Mouse (Mus musculus): ENCODE measurements around the gene Sst. TPM values are rescaled to one million over a fixed set of nuclear protein-coding genes. Genes with fewer than 3 reads are reported as not detected.
"Not testable (repeated sequence)": the region's sequence is repeated elsewhere in the genome, so short reads cannot be mapped to it uniquely, and the experiment has no call there.

Sst gene
- polyA plus RNA-seq, 1 experiment from 2014 or later: 0.85 TPM

GRCm38 (mm10) chr16:23919418-23919817 lies 28.7 kb upstream of the Sst start:
- no peak overlapping the region for H3K4me2 ChIP-seq (replicated peaks; ENCODE audit: low read depth, low read length)
- WGBS: 77% methylated on average over 2 of the region's 2 CpGs
- H3K27ac ChIP-seq (ENCODE audit: low read length): no peak overlapping the region
- no peak overlapping the region for H3K4me3 ChIP-seq (ENCODE audit: low read depth, low read length)
- H3K9ac ChIP-seq (replicated peaks; ENCODE audit: low read depth, low read length): no peak overlapping the region
- H3K27me3 ChIP-seq (ENCODE audit: control insufficient read depth, insufficient read depth, low read length): no peaks in the 10 kb centered on the region
- H3K9me3 ChIP-seq (ENCODE audit: control insufficient read depth, low read depth, low read length): no peaks in the 10 kb centered on the region
- H3K4me1 ChIP-seq (ENCODE audit: control insufficient read depth, insufficient read depth, low read length): no peaks in the 10 kb centered on the region
- no peaks in the 10 kb centered on the region for H3K36me3 ChIP-seq (ENCODE audit: control insufficient read depth, insufficient read depth, low read length)
- no peak for ATAC-seq (ENCODE audit: insufficient number of reproducible peaks, insufficient read depth, low FRiP score, low read depth)

- Histone ChIP-seq H3K4me3 (ENCODE audit: low read depth, low read length) (no peak overlapping the region), H3K4me1 (ENCODE audit: control insufficient read depth, insufficient read depth, low read length) (no peaks in the 10 kb centered on the region), H3K9me3 (ENCODE audit: control insufficient read depth, low read depth, low read length) (peaks cover 3% of the 10 kb centered on the region; the same call in 1 of the 2 replicates), H3K27ac (ENCODE audit: low read length) (no peak overlapping the region), H3K36me3 (ENCODE audit: control insufficient read depth, insufficient read depth, low read length) (no peaks in the 10 kb centered on the region), H3K4me2 (replicated peaks; ENCODE audit: low read depth, low read length) (no peak overlapping the region), H3K9ac (replicated peaks; ENCODE audit: low read depth, low read length) (no peak overlapping the region), H3K27me3 (ENCODE audit: control insufficient read depth, insufficient read depth, low read length) (no peaks in the 10 kb centered on the region)
- ATAC-seq (ENCODE audit: insufficient number of reproducible peaks, insufficient read depth, low FRiP score, low read depth): no peak
- WGBS: 22% methylated on average over 3 of the region's 3 CpGs
Measured at GRCm38 (mm10) chr16:23913401-23913800, 22.6 kb upstream of the Sst start.

GRCm38 (mm10) chr16:23912741-23913140 lies 22.0 kb upstream of the Sst start:
- 55% methylated on average over 13 of the region's 13 CpGs for WGBS
- Histone ChIP-seq H3K27ac (ENCODE audit: low read length) (no peak overlapping the region), H3K4me3 (ENCODE audit: low read depth, low read length) (no peak overlapping the region), H3K9me3 (ENCODE audit: control insufficient read depth, low read depth, low read length) (peaks cover 3% of the 10 kb centered on the region; the same call in 1 of the 2 replicates), H3K36me3 (ENCODE audit: control insufficient read depth, insufficient read depth, low read length) (no peaks in the 10 kb centered on the region), H3K4me2 (replicated peaks; ENCODE audit: low read depth, low read length) (no peak overlapping the region), H3K9ac (replicated peaks; ENCODE audit: low read depth, low read length) (no peak overlapping the region), H3K27me3 (ENCODE audit: control insufficient read depth, insufficient read depth, low read length) (no peaks in the 10 kb centered on the region), H3K4me1 (ENCODE audit: control insufficient read depth, insufficient read depth, low read length) (no peaks in the 10 kb centered on the region)
- ATAC-seq (ENCODE audit: insufficient number of reproducible peaks, insufficient read depth, low FRiP score, low read depth): no peak

GRCm38 (mm10) chr16:23909015-23909354 lies 18.2 kb upstream of the Sst start:
- H3K4me1 ChIP-seq (ENCODE audit: control insufficient read depth, insufficient read depth, low read length); ATAC-seq (ENCODE audit: insufficient number of reproducible peaks, insufficient read depth, low FRiP score, low read depth); H3K36me3 ChIP-seq (ENCODE audit: control insufficient read depth, insufficient read depth, low read length); H3K9me3 ChIP-seq (ENCODE audit: control insufficient read depth, low read depth, low read length); H3K9ac ChIP-seq (replicated peaks; ENCODE audit: low read depth, low read length); H3K27ac ChIP-seq (ENCODE audit: low read length); H3K4me3 ChIP-seq (ENCODE audit: low read depth, low read length); H3K27me3 ChIP-seq (ENCODE audit: control insufficient read depth, insufficient read depth, low read length); H3K4me2 ChIP-seq (replicated peaks; ENCODE audit: low read depth, low read length): not testable (repeated sequence)
- 84% methylated on average over 3 of the region's 3 CpGs for WGBS

GRCm38 (mm10) chr16:23908076-23909014 lies 17.6 kb upstream of the Sst start:
- not testable (repeated sequence) for H3K4me2 ChIP-seq (replicated peaks; ENCODE audit: low read depth, low read length); H3K9ac ChIP-seq (replicated peaks; ENCODE audit: low read depth, low read length); H3K27me3 ChIP-seq (ENCODE audit: control insufficient read depth, insufficient read depth, low read length); H3K4me3 ChIP-seq (ENCODE audit: low read depth, low read length); H3K27ac ChIP-seq (ENCODE audit: low read length); H3K36me3 ChIP-seq (ENCODE audit: control insufficient read depth, insufficient read depth, low read length); ATAC-seq (ENCODE audit: insufficient number of reproducible peaks, insufficient read depth, low FRiP score, low read depth); H3K9me3 ChIP-seq (ENCODE audit: control insufficient read depth, low read depth, low read length); H3K4me1 ChIP-seq (ENCODE audit: control insufficient read depth, insufficient read depth, low read length)
- 85% methylated on average over 9 of the region's 9 CpGs for WGBS

GRCm38 (mm10) chr16:23906586-23906985 lies 15.8 kb upstream of the Sst start:
- WGBS: 84% methylated on average over 3 of the region's 3 CpGs
- not testable (repeated sequence) for H3K27ac ChIP-seq (ENCODE audit: low read length); H3K4me1 ChIP-seq (ENCODE audit: control insufficient read depth, insufficient read depth, low read length); H3K36me3 ChIP-seq (ENCODE audit: control insufficient read depth, insufficient read depth, low read length); H3K27me3 ChIP-seq (ENCODE audit: control insufficient read depth, insufficient read depth, low read length); ATAC-seq (ENCODE audit: insufficient number of reproducible peaks, insufficient read depth, low FRiP score, low read depth); H3K9ac ChIP-seq (replicated peaks; ENCODE audit: low read depth, low read length); H3K9me3 ChIP-seq (ENCODE audit: control insufficient read depth, low read depth, low read length); H3K4me2 ChIP-seq (replicated peaks; ENCODE audit: low read depth, low read length); H3K4me3 ChIP-seq (ENCODE audit: low read depth, low read length)

GRCm38 (mm10) chr16:23901411-23901810 lies 10.7 kb upstream of the Sst start:
- no peaks in the 10 kb centered on the region for H3K36me3 ChIP-seq (ENCODE audit: control insufficient read depth, insufficient read depth, low read length)
- WGBS: 93% methylated on average over 7 of the region's 7 CpGs
- H3K9me3 ChIP-seq (ENCODE audit: control insufficient read depth, low read depth, low read length): no peaks in the 10 kb centered on the region
- no peaks in the 10 kb centered on the region for H3K27me3 ChIP-seq (ENCODE audit: control insufficient read depth, insufficient read depth, low read length)
- H3K4me2 ChIP-seq (replicated peaks; ENCODE audit: low read depth, low read length): no peak overlapping the region
- H3K9ac ChIP-seq (replicated peaks; ENCODE audit: low read depth, low read length): no peak overlapping the region
- peaks cover 7% of the 10 kb centered on the region; the same call in 1 of the 2 replicates for H3K4me1 ChIP-seq (ENCODE audit: control insufficient read depth, insufficient read depth, low read length)
- H3K27ac ChIP-seq (ENCODE audit: low read length): no peak overlapping the region
- no peak overlapping the region for H3K4me3 ChIP-seq (ENCODE audit: low read depth, low read length)
- no peak for ATAC-seq (ENCODE audit: insufficient number of reproducible peaks, insufficient read depth, low FRiP score, low read depth)

- Histone ChIP-seq H3K4me1 (ENCODE audit: control insufficient read depth, insufficient read depth, low read length) (peaks cover 7% of the 10 kb centered on the region; the same call in 1 of the 2 replicates), H3K9ac (replicated peaks; ENCODE audit: low read depth, low read length) (no peak overlapping the region), H3K4me2 (replicated peaks; ENCODE audit: low read depth, low read length) (no peak overlapping the region), H3K36me3 (ENCODE audit: control insufficient read depth, insufficient read depth, low read length) (no peaks in the 10 kb centered on the region), H3K9me3 (ENCODE audit: control insufficient read depth, low read depth, low read length) (no peaks in the 10 kb centered on the region), H3K4me3 (ENCODE audit: low read depth, low read length) (no peak overlapping the region), H3K27me3 (ENCODE audit: control insufficient read depth, insufficient read depth, low read length) (no peaks in the 10 kb centered on the region), H3K27ac (ENCODE audit: low read length) (no peak overlapping the region)
- ATAC-seq (ENCODE audit: insufficient number of reproducible peaks, insufficient read depth, low FRiP score, low read depth): no peak
- 75% methylated on average over 4 of the region's 4 CpGs for WGBS
Measured at GRCm38 (mm10) chr16:23900061-23900460, 9.3 kb upstream of the Sst start.

All from stomach, embryonic 14.5 days (tissue).